ENCODE assay signal across 12 mouse cellular contexts in the genomic region with DNA sequence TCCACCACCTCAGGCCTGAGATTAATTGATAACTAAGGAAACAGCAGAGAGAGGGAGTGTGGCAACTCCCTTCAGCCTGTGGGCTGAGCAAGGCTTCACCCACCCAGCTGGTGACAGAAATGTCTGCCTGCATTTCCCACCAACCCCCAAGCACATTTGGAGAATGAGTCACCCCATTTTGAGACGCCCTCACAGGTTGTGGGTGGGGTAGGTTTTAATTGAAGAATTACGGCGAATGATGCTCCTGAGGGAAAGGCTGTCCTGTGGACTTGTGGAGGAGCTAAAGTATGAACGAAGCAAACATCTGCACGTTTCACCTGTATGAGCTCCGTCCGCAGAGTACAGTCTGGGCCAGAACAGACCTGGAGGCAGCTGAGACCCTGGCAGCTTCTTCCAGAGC.
DNase-seq lines count a peak whose midpoint lies in the region; ATAC-seq and TF ChIP-seq lines count a peak whose summit lies in the region.
"Had no signal": no experiment of that assay in that cellular context is flagged by ENCODE, and none has a peak within 500 bp of the region (broad histone marks: within the 10 kb centered on the region; RNA-seq: fewer than 3 reads in every experiment).

No protein-coding gene starts in this region.

- H3K9me3 ChIP-seq in liver, embryonic 12.5 days (replicated peaks), result no peaks in the 10 kb centered on the region
- H3K9me3 ChIP-seq: embryonic facial prominence, embryonic 12.5 days; midbrain, embryonic 12.5 days; neural tube, embryonic 13.5 days had no signal

- no peak overlapping the region for H3K4me3 ChIP-seq in liver, adult 2 months (ENCODE audit: insufficient read depth, low read depth, low read length)
- no peak overlapping the region for H3K4me3 ChIP-seq in liver, embryonic 12.5 days
- H3K4me3 ChIP-seq: embryonic facial prominence, embryonic 12.5 days; midbrain, embryonic 12.5 days; neural tube, embryonic 13.5 days had no signal

- no peaks in the 10 kb centered on the region for H3K36me3 ChIP-seq in liver, adult 2 months (ENCODE audit: control insufficient read depth, insufficient read depth, low read length)
- no peaks in the 10 kb centered on the region for H3K36me3 ChIP-seq in liver, embryonic 12.5 days
- H3K36me3 ChIP-seq: embryonic facial prominence, embryonic 12.5 days had no signal

- 0 out of 2 replicates have a peak overlapping the region, but pooled peaks have one; percentile 18 for H3K27ac ChIP-seq in liver, adult 2 months (replicated peaks; ENCODE audit: insufficient read depth, low read depth, low read length)
- H3K27ac ChIP-seq in liver, embryonic 12.5 days, result no peak overlapping the region
- H3K27ac ChIP-seq: embryonic facial prominence, embryonic 12.5 days; midbrain, embryonic 12.5 days; neural tube, embryonic 13.5 days had no signal

- H3K4me2 ChIP-seq in liver, embryonic 12.5 days, result no peak overlapping the region
- H3K4me2 ChIP-seq: embryonic facial prominence, embryonic 12.5 days; midbrain, embryonic 12.5 days; neural tube, embryonic 13.5 days had no signal

- H3K79me2 ChIP-seq in liver, adult 2 months (ENCODE audit: control insufficient read depth, insufficient read depth, low read length), result no peaks in the 10 kb centered on the region

- no peak for DNase-seq in frontal cortex, postnatal 10 days (ENCODE audit: low spot score in 2 of 2)
- DNase-seq in liver, adult 2 months (ENCODE audit: extremely low read depth, low read depth, low spot score), result peak; percentile 34
- peak; percentile 58 to 69 for DNase-seq in layer of hippocampus, adult 8-10 months (ENCODE audit: low spot score in 2 of 2)
- peak; percentile 75 for DNase-seq in right cerebral cortex, postnatal 25 days
- no peak for DNase-seq in gastrocnemius, postnatal 4 days (ENCODE audit: low spot score in 2 of 2)
- no peak for DNase-seq in cerebellum, postnatal 36 days
- DNase-seq: gastrocnemius, postnatal 25 days had no signal

- 56% methylated on average over 7 of the region's 7 CpGs for WGBS in liver, adult 2 months
- 84% methylated on average over 7 of the region's 7 CpGs for WGBS in liver, embryonic 12.5 days (ENCODE audit: insufficient replicate concordance)

- TF ChIP-seq CTCF in liver, adult 2 months (IDR thresholded peaks at IDR 0.05; ENCODE audit: low read depth, low read length), result no peak

- H3K4me1 ChIP-seq in liver, adult 2 months (ENCODE audit: control insufficient read depth, insufficient read depth, low read length), result peaks cover 21% of the 10 kb centered on the region
- no peaks in the 10 kb centered on the region for H3K4me1 ChIP-seq in liver, embryonic 12.5 days
- H3K4me1 ChIP-seq: embryonic facial prominence, embryonic 12.5 days; midbrain, embryonic 12.5 days had no signal

- no peaks in the 10 kb centered on the region for H3K27me3 ChIP-seq in liver, adult 2 months (ENCODE audit: control insufficient read depth, insufficient read depth, low read length)
- no peaks in the 10 kb centered on the region for H3K27me3 ChIP-seq in liver, embryonic 12.5 days (replicated peaks)
- H3K27me3 ChIP-seq: embryonic facial prominence, embryonic 12.5 days; midbrain, embryonic 12.5 days; neural tube, embryonic 13.5 days had no signal

- peak; percentile 56 for ATAC-seq in frontal cortex, adult (ENCODE audit: low TSS enrichment)
- no peak for ATAC-seq in liver, embryonic 12.5 days

- no peak overlapping the region for H3K9ac ChIP-seq in liver, adult 2 months (ENCODE audit: low read depth, low read length)
- no peak overlapping the region for H3K9ac ChIP-seq in liver, embryonic 12.5 days
- H3K9ac ChIP-seq: embryonic facial prominence, embryonic 12.5 days; midbrain, embryonic 12.5 days; neural tube, embryonic 13.5 days had no signal

- TF ChIP-seq POLR2A in liver, adult 2 months (IDR thresholded peaks at IDR 0.05; ENCODE audit: extremely low read depth, insufficient read depth, low read length), result no peak

Comparison
In these comparisons a context has a peak if more than half of its experiments do, and no peak if none do; other contexts are left out.
1. DNase-seq: peak in liver, adult 2 months (single experiment), layer of hippocampus, adult 8-10 months (2 of 2) and right cerebral cortex, postnatal 25 days (single experiment); none in frontal cortex, postnatal 10 days (0 of 2), gastrocnemius, postnatal 4 days (0 of 2) and cerebellum, postnatal 36 days (0 of 2).